Comparison of ENCODE assay signal across 2 mouse cellular contexts in genomic region chr9:65325971-65326370, GRCm38 (mm10).
A peak's percentile ranks its signal among the peaks of the same experiment; 100 is the strongest.
TF ChIP-seq lines count a peak whose summit lies in the region.

No protein-coding gene starts in this region.

TF ChIP-seq in CH12.LX, 34 proteins besides CTCF, POLR2A, EP300 and RAD21 (continued from another document):
- TF ChIP-seq MAFK (IDR thresholded peaks at IDR 0.05; ENCODE audit: insufficient replicate concordance, low read length) (peak; percentile 94), E2F4 (IDR thresholded peaks at IDR 0.05; ENCODE audit: insufficient replicate concordance, low read depth, low read length) (no peak), ELF1 (IDR thresholded peaks at IDR 0.05; ENCODE audit: low read depth, low read length) (no peak)

TF ChIP-seq in MEL, 35 proteins besides CTCF, POLR2A, EP300 and RAD21 (continued from another document):
- TF ChIP-seq SIN3A (IDR thresholded peaks at IDR 0.05; ENCODE audit: low read length) (no peak), MAFK (IDR thresholded peaks at IDR 0.05; ENCODE audit: borderline replicate concordance, low read depth, low read length) (peak; percentile 81; the same call in 1 of the 2 replicates), TAL1 (IDR thresholded peaks at IDR 0.05; ENCODE audit: low read length) (no peak), ELF1 (IDR thresholded peaks at IDR 0.05; ENCODE audit: low read depth, low read length) (no peak), JUND (IDR thresholded peaks at IDR 0.05; ENCODE audit: low read depth, low read length) (no peak), USF1 (IDR thresholded peaks at IDR 0.05; ENCODE audit: low read depth, low read length) (no peak), CHD2 (IDR thresholded peaks at IDR 0.05; ENCODE audit: low read length) (no peak)
TF ChIP-seq in MEL: peak in this region for 1.
